Mouse (Mus musculus) olfactory bulb, adult 2 months (tissue): ENCODE measurements around the gene Slc4a2. TPM values are rescaled to one million over a fixed set of nuclear protein-coding genes. Genes with fewer than 3 reads are reported as not detected.

Experiments
- H3K27ac ChIP-seq: fragments of 200-500 bp; 2 replicates; pipeline ENCODE4 v1.5.1; 2012; ENCODE audit warnings: low read depth, low read length; ENCODE audit not compliant: insufficient read depth
- H3K4me1 ChIP-seq: fragments of 200-500 bp; 2 replicates; pipeline ENCODE4 v1.6.1; 2012; ENCODE audit warnings: low read length; ENCODE audit not compliant: control insufficient read depth, insufficient read depth
- H3K4me3 ChIP-seq: fragments of 200-500 bp; 2 replicates; pipeline ENCODE4 v1.5.1; 2012; ENCODE audit warnings: mild to moderate bottlenecking, low read depth, low read length, moderate library complexity; ENCODE audit not compliant: insufficient read depth
- CTCF ChIP-seq: fragments of 200-500 bp; IDR thresholded peaks from 2 replicates; pipeline ENCODE4 v1.5.1; 2012; ENCODE audit warnings: low read depth, mild to moderate bottlenecking, low read length, moderate library complexity; ENCODE audit not compliant: insufficient read depth
- POLR2A ChIP-seq: fragments of 200-500 bp; IDR thresholded peaks from 2 replicates; pipeline ENCODE4 v1.6.1; 2012; ENCODE audit warnings: mild to moderate bottlenecking, low read depth, low read length, moderate library complexity; ENCODE audit not compliant: insufficient read depth
- WGBS: fragments of 180-500 bp; shearing (Covaris S2); methylation state at CpG from one replicate; pipeline ENCODE4 v1.1.7; 2018; 5-methylcytosine and 5-hydroxymethylcytosine counted together
- polyA plus RNA-seq: library from polyadenylated mRNA; stranded (reverse); fragments of >200 nt; gene quantifications from 2 replicates; pipeline ENCODE4 v1.2.4, GENCODE M21; 2012; ENCODE audit warnings: low replicate concordance; ENCODE audit not compliant: missing spikeins, insufficient read depth, insufficient read length

Gene Slc4a2
- polyA plus RNA-seq, 1 experiment: not detected

- no peak overlapping the region for H3K4me3 ChIP-seq
- H3K27ac ChIP-seq: peak overlapping the region; percentile 42; the same call in 1 of the 2 replicates
- no peak for TF ChIP-seq CTCF
- no peak for TF ChIP-seq POLR2A
- peaks cover 24% of the 10 kb centered on the region for H3K4me1 ChIP-seq
- 42% methylated on average over 6 of the region's 6 CpGs for WGBS
Observed at GRCm38 (mm10) chr5:24404594-24405360, 18.9 kb upstream of the Slc4a2 start.

GRCm38 (mm10) chr5:24405389-24405876 is 18.2 kb upstream of the Slc4a2 start:
- peaks cover 24% of the 10 kb centered on the region for H3K4me1 ChIP-seq
- WGBS: 67% methylated on average over 3 of the region's 3 CpGs
- TF ChIP-seq POLR2A (no peak), CTCF (no peak)
- no peak overlapping the region for H3K4me3 ChIP-seq
- H3K27ac ChIP-seq: peak overlapping the region; percentile 59

GRCm38 (mm10) chr5:24408651-24409050 is 15.0 kb upstream of the Slc4a2 start:
- WGBS: 69% methylated on average over 13 of the region's 13 CpGs
- Histone ChIP-seq H3K4me1 (peaks cover 24% of the 10 kb centered on the region), H3K27ac (no peak overlapping the region), H3K4me3 (no peak overlapping the region)
- TF ChIP-seq CTCF (no peak), POLR2A (no peak)

- H3K4me3 ChIP-seq: no peak overlapping the region
- peaks cover 19% of the 10 kb centered on the region for H3K4me1 ChIP-seq
- no peak for TF ChIP-seq CTCF
- no peak for TF ChIP-seq POLR2A
- 86% methylated on average over 2 of the region's 2 CpGs for WGBS
- no peak overlapping the region for H3K27ac ChIP-seq
Observed at GRCm38 (mm10) chr5:24409466-24409865, 14.2 kb upstream of the Slc4a2 start.

GRCm38 (mm10) chr5:24412063-24412462 is 11.6 kb upstream of the Slc4a2 start:
- peaks cover 17% of the 10 kb centered on the region for H3K4me1 ChIP-seq
- WGBS: 93% methylated on average over 2 of the region's 2 CpGs
- H3K27ac ChIP-seq: no peak overlapping the region
- no peak overlapping the region for H3K4me3 ChIP-seq
- TF ChIP-seq CTCF (no peak), POLR2A (no peak)

GRCm38 (mm10) chr5:24413042-24413693 is 10.5 kb upstream of the Slc4a2 start, which contains the start of gene Asic3:
Gene Asic3 (plus strand): TSS chr5:24413392.
- Histone ChIP-seq H3K27ac (no peak within 1 kb of the TSS), H3K4me3 (no peak within 1 kb of the TSS), H3K4me1 (peaks cover 17% of the 10 kb centered on the region)
- TF ChIP-seq POLR2A (no peak), CTCF (no peak)
- 55% methylated on average over 11 of the region's 11 CpGs for WGBS

- Histone ChIP-seq H3K4me3 (no peak overlapping the region), H3K4me1 (peaks cover 17% of the 10 kb centered on the region), H3K27ac (no peak overlapping the region)
- 86% methylated on average over 13 of the region's 13 CpGs for WGBS
- TF ChIP-seq CTCF (no peak), POLR2A (no peak)
Observed at GRCm38 (mm10) chr5:24413938-24414337, 9.7 kb upstream of the Slc4a2 start.

- H3K4me3 ChIP-seq: no peak overlapping the region
- no peak overlapping the region for H3K27ac ChIP-seq
- peaks cover 17% of the 10 kb centered on the region for H3K4me1 ChIP-seq
- TF ChIP-seq CTCF (no peak), POLR2A (no peak)
- 8% methylated on average over 21 of the region's 21 CpGs for WGBS
Observed at GRCm38 (mm10) chr5:24416222-24416736, 7.4 kb upstream of the Slc4a2 start.

GRCm38 (mm10) chr5:24417587-24417986 is 6.0 kb upstream of the Slc4a2 start:
- H3K4me1 ChIP-seq: peaks cover 18% of the 10 kb centered on the region
- TF ChIP-seq POLR2A (no peak), CTCF (no peak)
- 94% methylated on average over 10 of the region's 10 CpGs for WGBS

More at GRCm38 (mm10) chr5:24417587-24417986, 6.0 kb upstream of the Slc4a2 start:
- H3K4me3 ChIP-seq: no peak overlapping the region
- H3K27ac ChIP-seq: no peak overlapping the region
